Comparison of ENCODE assay signal across 10 mouse cellular contexts in the genomic region with DNA sequence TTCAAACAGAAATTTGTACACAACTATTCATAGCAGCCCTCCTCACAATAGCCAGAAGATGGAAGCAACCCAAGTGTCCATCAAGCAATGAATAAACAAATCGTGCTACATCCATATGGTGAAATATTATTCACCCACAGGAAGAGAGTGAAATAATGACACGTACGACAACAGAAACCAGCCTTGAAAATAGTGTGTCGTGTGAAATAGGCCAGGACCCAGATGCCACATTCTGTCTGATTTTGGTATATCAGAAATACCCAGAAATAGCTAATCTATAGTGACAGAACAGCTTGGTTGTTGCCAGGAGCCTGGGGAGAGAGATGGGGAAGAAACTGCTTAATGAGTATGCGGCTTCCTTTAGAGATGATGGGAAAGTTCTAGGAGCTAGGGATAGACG. TPM values are rescaled to one million over a fixed set of nuclear protein-coding genes. Genes with fewer than 3 reads are reported as not detected.
DNase-seq lines count a peak whose midpoint lies in the region; ATAC-seq lines count a peak whose summit lies in the region.
"Had no signal": no experiment of that assay in that cellular context is flagged by ENCODE, and none has a peak within 500 bp of the region (broad histone marks: within the 10 kb centered on the region; RNA-seq: fewer than 3 reads in every experiment).

No protein-coding gene starts in this region.

- H3K9ac ChIP-seq in embryonic facial prominence, embryonic 13.5 days: no peak overlapping the region
- no peak overlapping the region; the same call in 1 of the 2 replicates for H3K9ac ChIP-seq in limb, embryonic 13.5 days

- WGBS in embryonic facial prominence, embryonic 13.5 days: 58% methylated on average over 6 of the region's 6 CpGs
- 65% methylated on average over 6 of the region's 6 CpGs for WGBS in limb, embryonic 13.5 days

- H3K4me3 ChIP-seq in embryonic facial prominence, embryonic 13.5 days: no peak overlapping the region
- no peak overlapping the region for H3K4me3 ChIP-seq in limb, embryonic 13.5 days

- H3K4me2 ChIP-seq in embryonic facial prominence, embryonic 13.5 days: peak overlapping the region; percentile 47
- H3K4me2 ChIP-seq in limb, embryonic 13.5 days (replicated peaks): peak overlapping the region; percentile 54

- no peak for DNase-seq in cerebellum, adult 11 months
- peak; percentile 22 for DNase-seq in layer of hippocampus, adult 9-11 months
- DNase-seq in layer of hippocampus, postnatal 10 days (ENCODE audit: low spot score in 2 of 2): no peak
- DNase-seq in left cerebral cortex, adult 8-10 months (ENCODE audit: low spot score in 2 of 2): no peak
- no peak for DNase-seq in right cerebral cortex, postnatal 4 days
- DNase-seq: thymus, postnatal 36 days had no signal

- H3K27me3 ChIP-seq in embryonic facial prominence, embryonic 13.5 days: no peaks in the 10 kb centered on the region
- no peaks in the 10 kb centered on the region for H3K27me3 ChIP-seq in limb, embryonic 13.5 days

- H3K4me1 ChIP-seq in embryonic facial prominence, embryonic 13.5 days: peaks cover 61% of the 10 kb centered on the region
- H3K4me1 ChIP-seq in limb, embryonic 13.5 days: peaks cover 87% of the 10 kb centered on the region

- H3K9me3 ChIP-seq in embryonic facial prominence, embryonic 13.5 days: no peaks in the 10 kb centered on the region
- H3K9me3 ChIP-seq in limb, embryonic 13.5 days: no peaks in the 10 kb centered on the region

- no peaks in the 10 kb centered on the region for H3K36me3 ChIP-seq in embryonic facial prominence, embryonic 13.5 days
- no peaks in the 10 kb centered on the region for H3K36me3 ChIP-seq in limb, embryonic 13.5 days

- ATAC-seq in cerebellum, adult (ENCODE audit: insufficient number of reproducible peaks, low FRiP score, low TSS enrichment): peak; percentile 13; the same call in 1 of the 2 replicates
- no peak for ATAC-seq in embryonic facial prominence, embryonic 13.5 days (ENCODE audit: insufficient number of reproducible peaks, insufficient read depth, low FRiP score, low TSS enrichment, low read depth)
- no peak for ATAC-seq in limb, embryonic 13.5 days (ENCODE audit: low FRiP score, low read depth)
- ATAC-seq: Patski had no signal

- peak overlapping the region; percentile 92 for H3K27ac ChIP-seq in embryonic facial prominence, embryonic 13.5 days
- H3K27ac ChIP-seq in limb, embryonic 13.5 days: peak overlapping the region; percentile 96

RNA-seq across cellular contexts. Expression of gene Boc, which starts 58.3 kb away (rescaled TPM):
- total RNA-seq in layer of hippocampus, postnatal 10 days (2021): 10 to 100 TPM; 10.8 to 11.3 TPM
- 51.1 and 53.9 TPM in 2 replicates for polyA plus RNA-seq in embryonic facial prominence, embryonic 13.5 days (2015; fragmentation: Nextera tagmentation; extraction: Ambion mirVana)
- 58.7 and 63.5 TPM in 2 replicates for polyA plus RNA-seq in limb, embryonic 13.5 days (2015; fragmentation: Nextera tagmentation; extraction: Ambion mirVana)
- total RNA-seq in left cerebral cortex, adult 8-10 months (2022): 10 to 100 TPM; 13.9 to 16.8 (median 15.3) TPM
